Mouse (Mus musculus) liver, postnatal 0 days (tissue): Measurements from ENCODE around the gene Kcnk7. TPM values are rescaled to one million over a fixed set of nuclear protein-coding genes. Genes with fewer than 3 reads are reported as not detected.

ENCODE experiments used
- ATAC-seq: fragments of 200-750 bp; cut with Nextera tagmentation; 2 replicates; pipeline ENCODE4 v1.8.0; 2017; ENCODE audit warnings: mild to moderate bottlenecking, moderate library complexity
- DNase-seq: peaks from one replicate; pipeline ENCODE4 v3.0.0-alpha.2; 2016
- H3K27ac ChIP-seq: fragments of 300-500 bp; sonication (generic); 2 replicates; pipeline ENCODE4 v1.5.1; 2014; ENCODE audit warnings: antibody characterized with exemption, moderate library complexity, mild to moderate bottlenecking, low read depth
- H3K27me3 ChIP-seq: fragments of 300-500 bp; sonication (generic); 2 replicates; pipeline ENCODE4 v1.6.1; 2014; ENCODE audit warnings: low read length, control low read depth, mixed read lengths; ENCODE audit not compliant: insufficient read depth
- H3K36me3 ChIP-seq: fragments of 300-500 bp; sonication (generic); replicated peaks from 2 replicates; pipeline ENCODE4 v1.6.1; 2014; ENCODE audit warnings: mild to moderate bottlenecking, control low read depth, low read length, moderate library complexity, mixed read lengths; ENCODE audit not compliant: insufficient read depth
- H3K4me1 ChIP-seq: fragments of 300-500 bp; sonication (generic); 2 replicates; pipeline ENCODE4 v1.6.1; 2014; ENCODE audit warnings: antibody characterized with exemption, mild to moderate bottlenecking, control low read depth; ENCODE audit not compliant: insufficient read depth
- H3K4me2 ChIP-seq: fragments of 300-500 bp; sonication (generic); 2 replicates; pipeline ENCODE4 v1.6.1; 2014; ENCODE audit warnings: low read depth, mild to moderate bottlenecking, low read length, moderate library complexity, mixed read lengths
- H3K4me3 ChIP-seq: fragments of 300-500 bp; sonication (generic); 2 replicates; pipeline ENCODE4 v1.5.1; 2014; ENCODE audit warnings: low read depth, low read length
- H3K9ac ChIP-seq: fragments of 300-500 bp; sonication (generic); replicated peaks from 2 replicates; pipeline ENCODE4 v1.6.1; 2014; ENCODE audit warnings: mild to moderate bottlenecking, moderate library complexity
- H3K9me3 ChIP-seq: fragments of 300-500 bp; sonication (generic); 2 replicates; pipeline ENCODE4 v1.6.1; 2016; ENCODE audit warnings: mild to moderate bottlenecking, control low read depth, low read length, mixed read lengths
- CTCF ChIP-seq: sonication (generic); IDR thresholded peaks from 2 replicates; pipeline ENCODE4 v1.5.1; 2016; ENCODE audit warnings: antibody characterized with exemption, low read depth
- EP300 ChIP-seq: IDR thresholded peaks from 2 replicates; pipeline ENCODE4 v1.6.1; 2016; ENCODE audit warnings: antibody characterized with exemption, low read depth, mild to moderate bottlenecking
- WGBS: fragments of 180-500 bp; shearing (Covaris S2); extraction: QIAGEN DNeasy Blood & Tissue Kit; methylation state at CpG from one replicate; pipeline ENCODE4 v1.1.7; 2014; ENCODE audit not compliant: insufficient replicate concordance; 5-methylcytosine and 5-hydroxymethylcytosine counted together
- polyA plus RNA-seq: library from polyadenylated mRNA; unstranded; fragments of >200 nt; fragmentation: Nextera tagmentation; extraction: Ambion mirVana; gene quantifications from 2 replicates; pipeline ENCODE4 v1.2.1, GENCODE M21; 2015

The Kcnk7 gene
- polyA plus RNA-seq, 1 experiment from 2014 or later = 0.18 TPM

DNA sequence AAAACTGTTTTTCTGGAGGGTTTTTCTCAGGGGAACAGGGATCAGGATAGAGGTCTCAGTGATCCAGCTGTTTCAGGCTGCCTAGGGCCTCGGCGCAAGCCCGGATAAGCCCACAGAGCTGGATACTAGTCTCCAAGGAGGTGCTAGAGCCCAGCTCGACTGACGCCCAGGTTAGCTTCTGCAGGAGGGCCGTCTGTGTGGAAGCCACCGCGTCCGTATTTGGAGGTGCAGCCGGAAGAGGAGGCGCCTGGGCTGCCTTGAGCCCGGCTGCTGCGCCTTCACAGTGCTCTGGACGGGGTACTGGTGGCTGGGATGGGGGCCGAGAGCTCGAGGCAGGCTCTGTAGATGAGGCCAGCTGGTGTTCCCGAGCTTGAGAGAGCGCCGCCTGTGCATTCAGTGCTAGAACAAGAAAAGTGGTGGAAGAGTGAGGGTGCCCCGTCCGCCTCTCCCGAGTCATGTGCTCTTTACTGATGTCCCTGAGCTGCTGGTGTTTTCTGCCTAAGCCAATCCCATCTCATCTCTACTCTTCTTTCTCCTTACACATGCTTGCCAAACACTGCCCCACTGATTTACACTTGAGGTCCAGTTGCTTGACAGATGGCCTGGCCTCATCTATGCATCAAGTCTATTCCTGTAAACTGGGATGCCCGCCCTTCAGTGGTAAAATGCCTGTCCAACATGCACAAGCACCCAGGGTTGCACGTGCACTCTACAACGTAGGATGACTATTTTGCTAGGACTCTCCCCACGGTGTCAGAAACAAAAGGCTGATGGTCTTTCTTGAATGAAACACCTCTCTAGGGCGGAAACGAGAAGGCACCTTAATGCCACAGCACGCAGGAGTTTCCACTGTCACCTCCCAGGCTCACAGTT lies 26.4 kb downstream of the Kcnk7 start:
- TF ChIP-seq EP300 (no peak), CTCF (no peak)
- WGBS = 75% methylated on average over 29 of the region's 29 CpGs

DNA sequence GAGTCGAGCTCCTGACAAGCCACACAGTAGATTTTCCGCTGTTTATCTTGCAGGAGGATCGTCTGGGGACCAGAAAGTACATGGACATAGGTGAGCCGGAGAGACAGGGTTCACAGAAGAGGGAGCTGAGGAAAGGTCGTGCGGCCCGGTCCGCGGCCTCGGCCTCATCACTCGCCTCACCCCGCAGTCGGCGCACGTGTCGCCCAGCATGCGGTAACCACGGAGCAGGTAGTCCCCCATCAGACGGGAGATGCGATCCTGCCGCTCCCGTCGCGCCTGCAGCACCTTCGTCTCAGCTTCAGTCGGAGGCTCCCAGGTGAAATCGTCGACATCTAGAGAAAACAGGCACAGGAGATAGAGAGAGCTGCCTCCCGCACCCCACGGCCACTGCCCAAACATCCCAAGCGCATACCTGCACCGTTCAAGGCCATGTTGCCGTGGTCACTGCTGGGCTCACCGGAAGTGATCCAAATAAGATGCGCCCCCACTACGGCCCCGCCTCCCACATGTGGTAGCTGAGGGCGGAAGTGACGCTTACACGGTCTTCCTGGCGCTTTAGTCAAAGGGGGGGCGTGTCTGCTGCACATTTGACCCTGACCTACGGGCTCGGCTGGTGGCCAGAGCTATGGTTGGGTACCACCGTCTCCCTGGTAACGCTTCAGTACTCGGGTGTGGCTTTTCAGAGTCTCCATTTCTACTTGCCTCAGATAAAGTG lies 27.3 kb downstream of the Kcnk7 start:
- under 1% methylated on average over 47 of the region's 47 CpGs for WGBS
- H3K27ac ChIP-seq = 0 out of 2 replicates have a peak overlapping the region, but pooled peaks have one; percentile 5
- ATAC-seq (peak; percentile 80), DNase-seq (peak; percentile 93)
- peaks cover 1% of the 10 kb centered on the region; the same call in 1 of the 2 replicates for H3K27me3 ChIP-seq
- H3K4me2 ChIP-seq = peak overlapping the region; percentile 95
- peaks cover 40% of the 10 kb centered on the region for H3K4me1 ChIP-seq
- peak; percentile 36; the same call in 1 of the 2 replicates for TF ChIP-seq EP300
- TF ChIP-seq CTCF = no peak
- H3K9ac ChIP-seq = peak overlapping the region; percentile 67
- H3K36me3 ChIP-seq = no peaks in the 10 kb centered on the region; the same call in 1 of the 2 replicates
- peak overlapping the region; percentile 62 for H3K4me3 ChIP-seq
- H3K9me3 ChIP-seq = no peaks in the 10 kb centered on the region

More for the DNA sequence above, 26.4 kb downstream of the Kcnk7 start:
- H3K9me3 ChIP-seq = no peaks in the 10 kb centered on the region
- peak overlapping the region; percentile 67 for H3K9ac ChIP-seq
- DNase-seq (no peak), ATAC-seq (no peak)
- H3K4me1 ChIP-seq = peaks cover 40% of the 10 kb centered on the region
- peak overlapping the region; percentile 95 for H3K4me2 ChIP-seq
- no peaks in the 10 kb centered on the region for H3K27me3 ChIP-seq
- no peak overlapping the region for H3K27ac ChIP-seq
- H3K4me3 ChIP-seq = peak overlapping the region; percentile 62
- H3K36me3 ChIP-seq = no peaks in the 10 kb centered on the region; the same call in 1 of the 2 replicates

GRCm38 (mm10) chr19:5734325-5734724 lies 30.2 kb downstream of the Kcnk7 start:
- ATAC-seq = no peak
- Histone ChIP-seq H3K4me1 (peaks cover 20% of the 10 kb centered on the region), H3K9ac (no peak overlapping the region), H3K27ac (no peak overlapping the region), H3K4me2 (no peak overlapping the region), H3K9me3 (no peaks in the 10 kb centered on the region), H3K36me3 (no peaks in the 10 kb centered on the region; the same call in 1 of the 2 replicates), H3K4me3 (no peak overlapping the region), H3K27me3 (peaks cover 8% of the 10 kb centered on the region)
- 65% methylated on average over 9 of the region's 9 CpGs for WGBS
- no peak for DNase-seq
- no peak for TF ChIP-seq EP300
- no peak for TF ChIP-seq CTCF

GRCm38 (mm10) chr19:5739446-5739845 lies 35.3 kb downstream of the Kcnk7 start:
- Histone ChIP-seq H3K4me3 (no peak overlapping the region), H3K27me3 (peaks cover 56% of the 10 kb centered on the region), H3K27ac (no peak overlapping the region), H3K36me3 (no peaks in the 10 kb centered on the region), H3K4me2 (no peak overlapping the region), H3K4me1 (peaks cover 2% of the 10 kb centered on the region; the same call in 1 of the 2 replicates), H3K9ac (no peak overlapping the region), H3K9me3 (no peaks in the 10 kb centered on the region)
- ATAC-seq (no peak), DNase-seq (no peak)
- TF ChIP-seq EP300 (no peak), CTCF (no peak)
- 49% methylated on average over 2 of the region's 2 CpGs for WGBS

DNA sequence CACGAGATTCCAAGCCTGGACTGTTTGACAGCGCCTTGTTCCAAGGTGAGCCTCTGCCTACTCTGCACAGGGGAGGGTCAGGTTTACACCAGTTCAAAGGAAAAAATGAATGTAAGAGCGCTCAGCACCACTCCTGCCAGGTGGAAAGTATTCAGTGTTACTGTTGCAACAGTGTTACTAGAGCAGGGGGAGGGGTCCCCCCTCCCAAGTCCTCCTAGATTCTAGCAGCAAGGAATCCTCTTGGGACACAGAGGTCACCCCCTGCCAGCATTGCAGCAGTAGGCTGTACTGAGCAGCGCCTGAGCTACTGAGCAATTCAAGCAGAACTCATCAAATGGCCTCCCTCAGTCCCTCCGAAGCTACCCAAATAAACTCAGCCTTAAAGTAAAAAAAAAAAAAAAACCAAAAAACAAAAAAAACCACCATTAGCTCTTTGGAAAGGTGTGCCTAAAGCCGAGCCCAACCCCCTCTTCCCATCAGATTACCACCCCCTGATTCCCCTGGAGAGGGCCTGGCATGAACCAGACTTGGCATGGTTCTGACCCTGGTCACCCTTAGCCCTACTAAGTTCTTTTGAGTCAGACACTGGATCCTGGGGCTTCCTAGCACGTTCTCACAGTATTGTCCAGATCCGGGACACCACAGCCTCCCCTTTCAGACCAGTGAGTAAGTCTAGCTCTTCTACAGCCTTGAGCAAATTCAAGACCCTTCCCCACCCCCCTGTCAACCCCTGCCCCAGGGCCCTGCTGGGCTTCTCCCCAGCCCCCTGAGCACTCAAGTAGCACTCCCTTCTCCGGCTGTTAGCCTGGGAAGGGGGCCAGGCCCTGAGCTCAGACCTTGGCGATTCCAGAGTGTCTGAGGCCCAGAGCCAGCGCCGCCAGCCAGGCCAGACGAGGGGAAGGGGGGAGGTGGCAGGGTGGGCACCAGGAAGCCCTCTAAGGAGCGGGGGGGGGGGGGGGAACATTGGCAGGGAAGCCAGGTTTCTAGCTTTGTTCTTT lies 36.5 kb downstream of the Kcnk7 start, which contains the start of gene Ltbp3:
Gene Ltbp3, plus strand, starts transcription at position 585 of the 998 bp plus-strand sequence.
- WGBS = 59% methylated on average over 13 of the region's 14 CpGs
- H3K27ac ChIP-seq = no peak within 1 kb of the TSS
- ATAC-seq (no peak), DNase-seq (no peak)
- peak within 1 kb of the TSS; percentile 50 for H3K4me3 ChIP-seq
- no peaks in the 10 kb centered on the region for H3K9me3 ChIP-seq
- no peaks in the 10 kb centered on the region for H3K36me3 ChIP-seq
- H3K4me1 ChIP-seq = peaks cover 6% of the 10 kb centered on the region
- TF ChIP-seq EP300 (no peak), CTCF (no peak)
- peak within 1 kb of the TSS; percentile 69 for H3K4me2 ChIP-seq
- peak within 1 kb of the TSS; percentile 43 for H3K9ac ChIP-seq
- peaks cover 67% of the 10 kb centered on the region for H3K27me3 ChIP-seq
